Mouse (Mus musculus): ENCODE measurements around the gene Gm14434.
"Not testable (repeated sequence)": the region's sequence is repeated elsewhere in the genome, so short reads cannot be mapped to it uniquely, and the experiment has no call there.

Gm14434 gene

GRCm38 (mm10) chr2:176486683-176487082, at the start of gene Gm14434:
Gene Gm14434 (minus strand): TSS chr2:176486783.
- DNase-seq, result not testable (repeated sequence)

GRCm38 (mm10) chr2:176520756-176521155, 34.2 kb upstream of the Gm14434 start, which contains the start of gene Zfp967:
Gene Zfp967 (plus strand): TSS chr2:176521056.
- not testable (repeated sequence) for DNase-seq

- DNase-seq, result not testable (repeated sequence)
Measured at GRCm38 (mm10) chr2:176423294-176423693, 63.3 kb downstream of the Gm14434 start, which contains the start of gene Gm14435. Gene Gm14435 (plus strand): TSS chr2:176423594.

Data from right cerebral cortex, postnatal 14 days (tissue).